Mouse (Mus musculus) small intestine, adult 2 months (tissue): ENCODE measurements around the gene Pkhd1.

ENCODE experiments used
- CTCF ChIP-seq: fragments of 200-500 bp; IDR thresholded peaks from 2 replicates; pipeline ENCODE4 v1.5.1; 2012; ENCODE audit warnings: low read depth, mild to moderate bottlenecking, control low read depth, inconsistent platforms, low read length, moderate library complexity, mixed read lengths; ENCODE audit not compliant: insufficient replicate concordance, insufficient read length; ENCODE audit errors: extremely low read depth
- POLR2A ChIP-seq: fragments of 200-500 bp; IDR thresholded peaks from 2 replicates; pipeline ENCODE4 v1.6.1; 2012; ENCODE audit warnings: low read depth, mild to moderate bottlenecking, control low read depth, inconsistent platforms, low read length, moderate library complexity

DNA sequence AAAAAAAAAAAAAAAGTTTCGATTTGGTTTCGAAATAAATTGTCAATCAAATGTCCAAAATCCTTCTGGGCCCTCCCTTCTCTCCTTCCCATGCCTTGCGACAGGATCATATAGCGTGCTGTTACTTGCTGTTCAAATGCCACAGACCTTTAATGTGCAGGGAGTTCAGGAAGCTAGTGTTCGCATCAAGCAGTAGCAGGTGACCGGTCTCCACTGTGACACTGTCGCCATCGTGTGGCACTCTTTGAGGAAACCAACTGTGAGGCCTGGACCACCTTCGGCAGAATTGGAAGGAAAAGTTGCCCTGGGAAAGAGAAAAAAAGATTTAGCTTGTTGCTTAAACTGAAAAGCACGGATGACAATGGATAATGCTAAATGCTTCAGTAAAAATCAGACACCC is 167.8 kb downstream of the Pkhd1 start:
- no peak for TF ChIP-seq POLR2A
- TF ChIP-seq CTCF = no peak
